Mouse (Mus musculus) lung, adult 2 months (tissue): ENCODE measurements around the gene Tmem247.

ENCODE experiments used
- CTCF ChIP-seq: fragments of 200-500 bp; IDR thresholded peaks from 2 replicates; pipeline ENCODE4 v1.5.1; 2011; ENCODE audit warnings: mild to moderate bottlenecking, low read length, control low read depth; ENCODE audit not compliant: insufficient read depth
- POLR2A ChIP-seq: fragments of 200-500 bp; IDR thresholded peaks from 2 replicates; pipeline ENCODE4 v1.6.1; 2011; ENCODE audit warnings: low read depth, mild to moderate bottlenecking, control low read depth, low read length, borderline replicate concordance; ENCODE audit errors: extremely low read depth

- TF ChIP-seq POLR2A = no peak
- TF ChIP-seq CTCF = no peak
These were observed 39.4 kb upstream of the Tmem247 start for GRCm38 (mm10) chr17:86877747-86878146.
